Mouse (Mus musculus): ENCODE data around the gene Mecom.

Gene Mecom

GRCm38 (mm10) chr3:30207431-30207830 lies 340.4 kb downstream of the Mecom start:
- DNase-seq (ENCODE audit: low read depth), result no peak

DNA sequence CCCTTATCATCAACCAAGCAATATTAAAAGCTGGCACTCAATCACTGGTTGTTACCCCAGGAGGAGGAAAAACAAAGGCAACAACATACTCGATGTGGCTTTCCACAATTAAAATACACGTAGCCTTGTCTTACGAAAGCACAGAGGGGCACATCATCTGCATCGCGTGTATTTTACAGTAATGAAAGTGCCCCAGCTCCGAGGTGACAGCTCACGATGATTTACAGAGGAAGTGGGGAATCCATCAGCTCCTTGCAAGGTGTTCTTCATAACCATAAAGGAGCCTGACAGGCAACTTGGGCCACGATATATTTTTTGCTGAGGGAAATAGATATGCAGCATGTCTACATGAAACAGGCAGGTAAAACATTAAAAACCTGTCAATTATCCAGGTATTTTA lies 341.7 kb downstream of the Mecom start:
- no peak for DNase-seq (ENCODE audit: low read depth)

DNA sequence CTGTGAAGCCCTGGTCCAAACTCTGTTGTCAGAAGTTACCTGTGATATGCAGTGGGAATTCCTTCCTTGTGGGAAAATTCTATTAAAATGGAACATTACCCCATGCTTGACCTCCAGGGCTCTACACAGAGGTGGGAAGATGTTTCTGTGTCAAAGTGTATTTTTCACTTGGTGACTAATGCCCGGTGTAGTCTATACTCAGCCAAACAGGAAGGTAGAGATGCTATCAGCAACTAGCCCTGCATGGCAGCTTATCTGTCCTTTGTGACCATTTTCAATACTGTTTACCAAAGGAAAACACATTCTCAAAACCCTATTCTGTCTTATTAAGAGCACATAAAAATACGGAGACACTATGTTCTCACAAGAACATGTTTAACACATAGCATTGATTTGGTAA lies 344.0 kb downstream of the Mecom start:
- DNase-seq (ENCODE audit: low read depth), result no peak

DNA sequence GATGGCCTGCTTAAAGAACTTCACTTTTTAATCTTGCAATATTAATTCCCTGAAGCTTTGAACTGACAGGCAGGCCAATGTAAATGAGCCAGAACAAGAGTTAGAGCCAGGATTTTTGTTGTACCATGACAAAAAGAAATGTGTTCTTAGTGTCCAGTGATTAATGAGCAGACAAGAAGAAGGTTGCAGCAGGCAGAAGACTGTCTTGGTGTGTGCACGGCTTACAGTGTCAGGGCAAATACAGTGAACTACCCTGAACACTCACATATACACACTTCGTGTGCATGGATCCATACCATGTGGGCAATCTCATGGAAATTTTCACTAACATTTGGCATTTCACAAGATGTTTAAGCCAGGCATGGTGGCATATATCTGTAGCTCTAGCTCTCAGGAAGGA lies 349.0 kb downstream of the Mecom start:
- no peak for DNase-seq (ENCODE audit: low read depth)

DNA sequence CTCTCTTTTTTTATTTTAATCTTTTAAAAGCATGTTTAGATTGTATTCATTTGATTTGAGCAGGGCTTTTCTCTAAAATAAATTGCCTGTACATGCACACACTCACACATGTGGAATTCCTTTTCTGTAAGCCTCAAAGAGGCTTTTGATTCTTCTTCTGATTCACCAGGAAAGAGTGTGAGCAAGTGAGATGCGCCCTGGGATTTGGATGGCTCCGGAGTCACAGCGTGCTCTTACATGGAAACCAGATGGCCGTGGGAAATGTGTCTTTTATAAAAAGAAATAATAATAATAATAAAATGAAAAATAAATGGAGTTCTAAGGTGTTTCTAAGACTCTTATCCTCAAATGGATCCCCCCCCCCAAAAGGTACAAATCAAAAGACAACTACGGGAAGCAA lies 349.6 kb downstream of the Mecom start:
- peak; percentile 64 for DNase-seq (ENCODE audit: low read depth)

DNA sequence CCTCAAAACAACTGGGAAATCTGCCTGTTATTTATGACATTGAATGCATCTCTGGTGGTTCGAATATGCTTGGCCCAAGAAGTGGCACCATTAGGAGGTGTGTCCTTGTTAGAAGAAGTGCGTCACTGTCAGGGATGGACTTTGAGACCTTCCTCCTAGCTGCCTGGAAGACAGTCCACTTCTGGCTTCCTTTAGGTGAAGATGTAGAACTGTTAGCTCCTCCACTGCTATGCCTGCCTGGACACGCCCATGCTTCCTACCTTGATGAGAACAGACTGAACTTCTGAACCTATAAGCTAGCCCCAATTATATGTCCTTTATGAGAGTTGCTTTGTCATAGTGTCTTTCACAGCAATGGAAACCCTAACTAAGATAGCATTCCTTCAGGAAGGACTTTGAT lies 352.6 kb downstream of the Mecom start:
- no peak for DNase-seq (ENCODE audit: low read depth)

GRCm38 (mm10) chr3:30192294-30193007 lies 355.4 kb downstream of the Mecom start:
- DNase-seq (ENCODE audit: low read depth), result no peak

- DNase-seq (ENCODE audit: low read depth), result no peak
Observed at GRCm38 (mm10) chr3:30189325-30189724, 358.5 kb downstream of the Mecom start.

DNA sequence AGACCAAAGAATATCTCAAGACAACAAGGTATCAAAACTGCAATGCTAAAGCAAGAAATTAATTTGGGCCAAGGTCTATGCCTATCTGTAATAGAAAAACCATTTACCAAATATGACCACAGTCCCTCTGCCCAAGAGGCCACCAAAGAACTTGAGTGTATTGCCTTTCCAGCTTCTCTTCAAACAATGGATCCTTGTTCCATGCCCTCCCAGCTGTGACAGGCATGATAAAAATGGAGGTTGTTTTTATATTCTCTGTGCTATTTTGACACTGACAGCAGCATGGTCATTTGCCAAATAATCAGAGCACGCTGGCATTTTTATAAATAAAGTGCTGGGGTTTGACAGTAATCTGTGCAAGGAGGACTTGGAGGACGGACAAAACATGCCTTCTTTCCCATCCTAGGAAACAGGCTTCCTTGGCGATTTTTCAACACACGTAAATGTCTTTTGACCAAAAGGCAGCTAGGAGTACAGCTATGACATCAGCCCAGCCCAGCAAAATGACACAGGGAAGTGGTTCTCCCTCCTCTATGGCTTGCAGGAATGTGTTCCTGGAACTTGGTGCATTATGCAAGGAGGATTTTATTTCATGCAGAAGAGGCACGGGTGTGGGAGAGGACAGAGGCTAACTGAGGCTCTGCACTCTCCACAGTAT lies 359.9 kb downstream of the Mecom start:
- DNase-seq (ENCODE audit: low read depth), result peak; percentile 51

DNA sequence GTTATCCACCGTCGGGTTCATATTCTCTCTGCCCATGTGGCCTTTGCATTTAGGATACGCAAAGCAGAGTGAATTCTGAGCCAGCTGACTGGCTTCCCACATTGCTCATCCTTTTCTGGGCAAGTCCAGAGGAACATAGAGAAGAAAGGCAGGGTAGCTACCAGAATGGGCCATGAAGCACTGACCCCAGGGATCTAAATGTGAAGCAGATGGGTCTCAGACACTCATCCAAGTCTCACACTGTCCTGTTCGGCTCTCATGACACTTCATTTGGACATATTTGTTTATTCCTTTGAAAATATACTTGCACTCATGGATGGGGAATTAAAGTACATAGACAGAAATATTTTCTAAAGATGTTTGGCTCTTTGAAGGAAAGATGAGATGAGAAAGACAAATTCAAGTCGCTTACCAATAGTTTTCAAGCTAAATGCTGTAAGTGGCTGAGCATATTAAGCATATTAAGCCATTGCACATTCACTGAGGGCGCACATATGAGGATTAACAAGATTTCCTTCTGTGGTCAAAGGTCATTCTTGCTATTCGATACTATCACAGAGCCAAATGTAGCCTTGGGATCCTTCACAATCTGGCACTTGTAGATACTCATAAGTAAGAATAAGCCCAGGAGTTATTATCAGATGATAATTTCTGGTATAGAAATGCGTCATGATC lies 365.9 kb downstream of the Mecom start:
- DNase-seq (ENCODE audit: low read depth), result no peak

GRCm38 (mm10) chr3:30176615-30177014 lies 371.2 kb downstream of the Mecom start:
- no peak for DNase-seq (ENCODE audit: low read depth)

DNA sequence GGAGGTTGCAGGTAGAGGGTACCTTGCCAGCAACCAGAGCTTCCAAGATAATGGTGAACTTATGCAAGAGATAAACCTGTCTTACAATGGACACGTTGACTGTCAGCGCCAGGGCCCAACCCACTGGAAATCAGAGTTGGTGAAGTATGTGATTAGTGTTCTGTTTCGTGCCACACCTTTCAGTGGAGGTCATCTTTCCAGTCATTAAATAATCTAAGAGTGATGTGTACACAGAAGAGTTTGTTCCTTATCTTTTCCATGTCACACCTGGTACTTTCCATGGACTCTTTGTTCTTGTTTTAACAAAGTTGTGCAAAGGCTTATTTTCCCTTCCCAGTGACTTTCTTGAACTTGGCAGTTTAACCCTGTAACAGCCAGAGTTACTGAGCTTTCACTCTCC lies 374.0 kb downstream of the Mecom start:
- DNase-seq (ENCODE audit: low read depth), result no peak

DNA sequence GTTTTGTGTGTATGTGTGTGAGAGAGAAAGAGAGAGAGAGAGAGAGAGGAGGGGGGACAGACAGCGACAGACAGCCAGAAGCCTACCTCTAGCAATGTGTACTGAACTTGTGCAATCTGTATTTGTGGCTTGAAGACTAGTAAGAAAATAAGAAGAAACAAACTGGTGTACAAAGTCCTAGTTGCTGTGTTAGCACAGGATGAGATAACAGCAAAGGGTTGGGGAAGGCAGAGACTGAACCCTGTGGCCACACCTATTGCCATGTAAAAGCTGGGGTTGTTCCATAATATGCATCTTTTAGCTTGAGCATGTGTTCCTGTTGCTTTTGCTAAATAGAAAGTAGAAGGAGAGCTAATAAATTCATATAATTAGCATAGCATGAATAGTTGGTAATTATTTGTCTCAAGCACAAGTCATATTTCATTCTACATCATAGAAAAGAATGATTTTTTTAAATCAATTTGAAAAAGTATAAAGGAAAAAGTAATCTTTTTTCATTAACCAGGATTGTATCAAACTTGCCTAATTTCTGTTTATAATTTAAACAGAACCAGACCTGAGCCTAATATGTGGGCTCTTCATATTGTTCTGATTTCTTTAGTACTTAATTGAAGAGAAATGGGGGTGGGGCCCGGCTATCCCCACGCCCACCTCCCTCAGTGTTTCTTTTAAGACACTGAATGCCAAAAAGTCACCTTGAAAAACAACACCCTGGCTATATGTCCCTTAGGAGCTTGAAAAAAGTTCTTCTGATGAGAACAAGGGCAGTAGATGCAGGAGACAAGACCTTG lies 379.2 kb downstream of the Mecom start:
- no peak for DNase-seq (ENCODE audit: low read depth)

GRCm38 (mm10) chr3:30167027-30167426 lies 380.8 kb downstream of the Mecom start:
- no peak for DNase-seq (ENCODE audit: low read depth)

GRCm38 (mm10) chr3:30164834-30165233 lies 383.0 kb downstream of the Mecom start:
- DNase-seq (ENCODE audit: low read depth), result no peak

GRCm38 (mm10) chr3:30163390-30163789 lies 384.4 kb downstream of the Mecom start:
- no peak for DNase-seq (ENCODE audit: low read depth)

- peak; percentile 59 for DNase-seq (ENCODE audit: low read depth)
Observed at GRCm38 (mm10) chr3:30160961-30161670, 386.7 kb downstream of the Mecom start.

DNA sequence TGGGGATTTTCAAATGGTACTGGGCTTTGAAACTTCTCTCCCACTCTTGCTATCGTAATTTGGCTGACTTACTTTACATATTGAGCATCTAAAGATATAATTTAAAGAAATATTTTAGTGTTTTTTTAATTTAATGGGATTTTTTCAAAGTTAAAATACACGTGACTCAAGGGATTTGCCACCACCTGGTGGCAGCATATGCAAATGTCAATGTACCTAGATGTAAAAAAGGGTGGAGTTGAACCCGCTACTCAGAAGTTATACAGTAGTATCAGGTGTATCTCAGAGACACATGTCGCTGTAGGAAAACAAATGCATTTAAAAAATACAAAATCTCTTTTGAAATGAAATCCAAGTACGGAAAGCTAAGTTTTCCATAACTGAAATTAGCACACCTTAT lies 387.5 kb downstream of the Mecom start:
- DNase-seq (ENCODE audit: low read depth), result peak; percentile 62

DNA sequence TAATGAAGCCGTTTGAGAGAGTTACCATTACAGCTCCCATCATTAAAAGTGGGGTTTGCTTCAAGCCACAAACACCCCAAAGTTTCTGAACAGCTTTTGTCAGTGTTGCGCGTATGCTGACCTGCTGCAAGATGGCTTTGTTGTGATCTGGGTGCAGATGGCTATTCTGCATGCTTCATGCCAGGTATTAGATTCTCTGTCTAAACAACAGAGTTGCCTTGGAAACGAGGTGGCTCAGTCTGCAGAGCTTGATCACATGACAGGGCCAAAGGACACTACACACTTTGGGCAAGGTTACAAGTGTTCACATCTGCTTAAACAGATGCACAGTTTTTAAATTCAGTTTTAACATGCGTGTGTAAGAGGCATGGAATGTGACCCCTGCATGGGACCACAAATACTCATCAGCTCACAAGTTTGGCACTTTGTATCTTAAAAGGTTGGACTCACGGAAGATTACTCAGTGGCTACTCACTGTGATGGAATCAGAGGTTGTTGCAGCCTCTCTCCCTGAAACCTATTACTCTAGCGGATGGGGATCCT lies 390.6 kb downstream of the Mecom start:
- peak; percentile 76 for DNase-seq (ENCODE audit: low read depth)

DNA sequence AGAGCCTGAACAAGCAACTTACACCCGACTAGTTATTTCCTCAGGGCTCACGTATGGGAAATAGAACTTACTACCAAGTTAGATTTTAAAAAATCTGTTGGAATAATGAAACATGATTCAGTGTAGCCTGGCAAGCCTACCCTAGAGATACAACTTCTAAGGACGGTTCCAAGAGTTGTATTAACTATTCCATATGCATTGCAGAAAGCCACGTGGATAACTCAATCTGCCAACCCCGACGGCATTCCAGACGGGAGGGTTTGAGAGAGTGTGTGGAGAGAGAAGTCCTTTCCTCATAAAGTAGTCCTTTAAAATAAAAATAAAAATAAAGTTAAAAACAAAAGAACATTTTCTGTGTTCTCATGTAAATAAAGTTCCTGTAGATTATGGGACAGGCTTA lies 393.4 kb downstream of the Mecom start:
- no peak for DNase-seq (ENCODE audit: low read depth)

GRCm38 (mm10) chr3:30153923-30154331 lies 393.9 kb downstream of the Mecom start:
- no peak for DNase-seq (ENCODE audit: low read depth)

DNA sequence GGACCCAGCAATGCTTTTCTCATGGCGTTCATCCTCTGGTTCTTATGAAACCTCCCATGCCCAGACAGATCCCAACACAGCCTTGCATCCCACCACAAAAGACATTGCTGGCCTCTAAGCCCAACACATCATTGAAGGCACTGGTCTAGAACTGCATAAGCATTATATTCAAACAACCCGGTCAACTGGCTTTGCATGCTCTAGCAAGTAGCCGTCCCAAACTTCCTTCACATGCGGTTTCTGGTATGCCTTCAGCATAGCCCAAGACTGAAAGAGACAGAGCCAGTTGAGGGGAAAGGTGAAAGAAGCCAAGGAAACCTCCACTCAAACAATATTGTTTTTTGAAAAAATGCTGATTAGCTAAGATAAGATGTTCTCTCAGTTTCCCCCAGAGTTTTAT lies 397.7 kb downstream of the Mecom start:
- no peak for DNase-seq (ENCODE audit: low read depth)

All from NIH3T3 (cell line).